Mouse (Mus musculus): ENCODE data around the gene Slc35d2.

Slc35d2 gene

DNA sequence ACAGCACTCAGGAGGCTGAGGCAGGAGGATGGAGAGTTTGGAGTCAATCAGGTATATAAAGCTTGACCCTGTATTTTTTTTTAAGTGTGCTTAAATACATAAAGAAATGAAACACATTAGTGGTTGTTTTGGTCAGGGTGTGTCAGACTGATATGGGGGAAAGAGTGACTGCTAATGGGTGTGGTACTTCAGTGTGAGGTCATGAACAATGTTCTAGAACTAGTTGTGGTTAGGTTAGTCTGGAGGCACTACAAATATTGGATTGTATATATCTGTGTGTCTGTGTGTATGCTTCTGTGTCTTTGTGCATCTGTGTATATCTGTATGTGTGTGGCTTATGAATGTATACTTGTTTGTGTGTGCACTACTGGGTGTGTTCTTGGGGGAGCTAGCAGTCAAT is 79.6 kb downstream of the Slc35d2 start:
- DNase-seq, result no peak

DNA sequence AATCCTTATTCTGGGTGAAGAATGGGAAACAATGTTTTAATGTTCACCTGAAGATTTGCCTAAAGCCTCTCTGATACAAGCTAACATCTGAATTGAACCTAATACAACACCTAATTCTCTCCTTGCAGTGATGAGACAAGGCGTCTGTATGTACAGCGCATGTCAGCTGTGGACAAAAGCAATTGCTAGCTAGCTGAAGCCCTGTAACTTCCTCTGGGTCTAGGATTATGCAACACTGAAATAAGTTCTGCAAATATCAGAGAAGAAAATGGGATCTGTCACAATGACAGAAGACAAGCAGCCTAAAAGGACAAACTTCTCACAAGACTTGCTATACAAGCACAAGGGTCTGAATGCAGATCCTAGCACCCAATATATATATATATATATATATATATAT is 80.7 kb downstream of the Slc35d2 start:
- no peak for DNase-seq
